Mouse (Mus musculus) lung, embryonic 14.5 days (tissue): ENCODE data around the gene Trim56. TPM values are rescaled to one million over a fixed set of nuclear protein-coding genes. Genes with fewer than 3 reads are reported as not detected.
A peak's percentile ranks its signal among the peaks of the same experiment; 100 is the strongest.

ENCODE experiments used
- ATAC-seq: fragments of 200-750 bp; cut with Nextera tagmentation; 2 replicates; pipeline ENCODE4 v1.8.0; 2017; ENCODE audit warnings: mild to moderate bottlenecking, moderate TSS enrichment, moderate library complexity; ENCODE audit not compliant: insufficient read depth
- DNase-seq: peaks from one replicate; pipeline ENCODE4 v3.0.0-alpha.2; 2015
- H3K27ac ChIP-seq: fragments of 300-500 bp; sonication (generic); 2 replicates; pipeline ENCODE4 v1.5.1; 2014; ENCODE audit warnings: low read depth, mild to moderate bottlenecking, moderate library complexity
- H3K27me3 ChIP-seq: fragments of 300-500 bp; sonication (generic); 2 replicates; pipeline ENCODE4 v1.6.1; 2014; ENCODE audit warnings: low read length, control low read depth; ENCODE audit not compliant: insufficient read depth
- H3K36me3 ChIP-seq: fragments of 300-500 bp; sonication (generic); 2 replicates; pipeline ENCODE4 v1.6.1; 2014; ENCODE audit warnings: control low read depth; ENCODE audit not compliant: insufficient read depth
- H3K4me1 ChIP-seq: fragments of 300-500 bp; sonication (generic); 2 replicates; pipeline ENCODE4 v1.6.1; 2014; ENCODE audit warnings: antibody characterized with exemption, control low read depth; ENCODE audit not compliant: insufficient read depth
- H3K4me2 ChIP-seq: fragments of 300-500 bp; sonication (generic); 2 replicates; pipeline ENCODE4 v1.6.1; 2014; ENCODE audit warnings: mild to moderate bottlenecking
- H3K4me3 ChIP-seq: fragments of 300-500 bp; sonication (generic); 2 replicates; pipeline ENCODE4 v1.5.1; 2014; ENCODE audit warnings: low read depth, low read length
- H3K9ac ChIP-seq: fragments of 300-500 bp; sonication (generic); 2 replicates; pipeline ENCODE4 v1.6.1; 2014
- H3K9me3 ChIP-seq: fragments of 300-500 bp; sonication (generic); 2 replicates; pipeline ENCODE4 v1.6.1; 2016; ENCODE audit warnings: low read depth, low read length, control low read depth
- CTCF ChIP-seq: IDR thresholded peaks from 2 replicates; pipeline ENCODE4 v1.5.1; 2016; ENCODE audit warnings: antibody characterized with exemption, low read depth
- WGBS: fragments of 180-500 bp; shearing (Covaris S2); extraction: QIAGEN DNeasy Blood & Tissue Kit; methylation state at CpG from one replicate; pipeline ENCODE4 v1.1.7; 2014; 5-methylcytosine and 5-hydroxymethylcytosine counted together
- polyA plus RNA-seq: library from polyadenylated mRNA; unstranded; fragments of >200 nt; fragmentation: Nextera tagmentation; extraction: Ambion mirVana; gene quantifications from 2 replicates; pipeline ENCODE4 v1.2.1, GENCODE M21; 2014

The Trim56 gene
- polyA plus RNA-seq, 1 experiment from 2014 or later = 11.8 TPM

- H3K27me3 ChIP-seq = no peaks in the 10 kb centered on the region
- TF ChIP-seq CTCF = no peak
- H3K4me2 ChIP-seq = no peak overlapping the region
- H3K4me1 ChIP-seq = no peaks in the 10 kb centered on the region
- no peak overlapping the region for H3K9ac ChIP-seq
- no peak for DNase-seq
- H3K4me3 ChIP-seq = no peak overlapping the region
- ATAC-seq = no peak
- H3K27ac ChIP-seq = no peak overlapping the region
- 79% methylated on average over 8 of the region's 8 CpGs for WGBS
- H3K36me3 ChIP-seq = peaks cover 3% of the 10 kb centered on the region; the same call in 1 of the 2 replicates
- H3K9me3 ChIP-seq = no peaks in the 10 kb centered on the region
Measured at GRCm38 (mm10) chr5:137107670-137108069, 8.3 kb downstream of the Trim56 start.

DNA sequence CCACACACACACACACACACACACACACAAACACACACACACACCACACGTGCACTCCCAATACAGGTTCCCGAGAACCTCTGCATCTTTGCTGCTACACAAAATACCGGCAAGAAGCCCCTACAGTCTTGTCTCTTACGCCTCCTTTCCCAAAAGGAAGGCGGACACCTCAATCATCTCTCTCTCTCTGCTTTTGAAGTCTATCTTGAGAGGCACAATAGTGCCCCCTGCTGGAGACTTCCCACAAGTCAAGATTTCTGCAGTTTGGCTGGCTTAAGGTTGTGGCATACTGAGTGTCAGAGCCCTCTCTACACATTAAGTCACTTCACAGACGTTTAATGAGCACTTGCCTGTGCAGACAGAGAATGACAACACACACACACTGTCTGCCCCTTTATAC, 9.0 kb downstream of the Trim56 start:
- no peak overlapping the region for H3K9ac ChIP-seq
- H3K27me3 ChIP-seq = no peaks in the 10 kb centered on the region
- no peak overlapping the region for H3K4me2 ChIP-seq
- no peak overlapping the region for H3K27ac ChIP-seq
- no peak overlapping the region for H3K4me3 ChIP-seq
- TF ChIP-seq CTCF = peak; percentile 92
- WGBS = 5% methylated on average over 6 of the region's 6 CpGs
- H3K36me3 ChIP-seq = no peaks in the 10 kb centered on the region
- no peaks in the 10 kb centered on the region for H3K4me1 ChIP-seq
- no peaks in the 10 kb centered on the region for H3K9me3 ChIP-seq
- ATAC-seq (peak; percentile 40; the same call in 1 of the 2 replicates), DNase-seq (peak; percentile 96)

DNA sequence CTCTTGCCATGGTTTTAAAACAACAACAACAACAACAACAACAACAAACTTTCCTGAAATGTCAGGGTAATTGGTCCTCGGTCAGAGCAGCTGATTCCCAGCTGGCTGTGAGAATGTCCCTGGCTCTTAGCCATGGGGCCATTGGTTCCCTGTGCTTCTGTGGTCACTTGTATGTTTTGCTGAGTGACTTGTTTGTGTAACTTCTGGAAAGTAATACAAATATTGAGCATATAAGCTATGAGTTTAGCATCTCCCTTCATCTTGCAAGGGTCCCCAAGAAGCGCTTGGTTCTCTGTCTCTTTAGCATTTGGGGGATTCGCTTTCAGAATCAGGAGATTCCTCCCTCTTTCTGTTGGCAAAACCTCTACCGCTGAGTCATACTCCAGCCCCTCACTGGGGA, 9.6 kb downstream of the Trim56 start:
- H3K4me2 ChIP-seq = no peak overlapping the region
- H3K27me3 ChIP-seq = no peaks in the 10 kb centered on the region
- DNase-seq (peak; percentile 54), ATAC-seq (no peak)
- no peaks in the 10 kb centered on the region for H3K9me3 ChIP-seq
- H3K4me1 ChIP-seq = no peaks in the 10 kb centered on the region
- no peak for TF ChIP-seq CTCF
- no peaks in the 10 kb centered on the region for H3K36me3 ChIP-seq
- 63% methylated on average over 4 of the region's 4 CpGs for WGBS
- H3K4me3 ChIP-seq = no peak overlapping the region
- H3K9ac ChIP-seq = no peak overlapping the region
- H3K27ac ChIP-seq = no peak overlapping the region

DNA sequence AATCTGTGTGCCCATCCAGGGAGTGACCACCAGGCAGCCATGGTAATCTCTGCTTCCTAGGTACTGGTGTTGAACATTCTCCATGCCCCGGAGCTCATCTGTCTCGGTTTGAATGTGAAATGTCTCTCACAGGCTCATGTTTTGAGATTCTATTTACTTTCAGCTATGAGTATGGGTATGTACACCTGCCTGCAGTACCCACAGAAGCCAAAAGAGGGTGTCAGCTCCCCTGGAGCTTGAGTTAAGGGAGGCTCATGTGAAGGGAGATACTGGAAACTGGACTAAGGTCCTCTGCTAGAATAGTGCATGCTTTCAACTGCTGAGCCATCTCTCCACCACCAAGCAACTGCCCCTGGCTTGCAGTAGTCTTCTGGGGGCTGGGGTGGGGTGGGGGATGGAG, 12.0 kb downstream of the Trim56 start:
- 83% methylated on average over 2 of the region's 2 CpGs for whole genome bisulfite sequencing
- ATAC-seq (no peak), DNase-seq (no peak)
- no peaks in the 10 kb centered on the region for H3K27me3 ChIP-seq
- H3K4me2 ChIP-seq = no peak overlapping the region
- no peak overlapping the region for H3K4me3 ChIP-seq
- no peak overlapping the region for H3K9ac ChIP-seq
- no peaks in the 10 kb centered on the region for H3K4me1 ChIP-seq
- no peak for TF ChIP-seq CTCF
- no peaks in the 10 kb centered on the region for H3K36me3 ChIP-seq
- H3K9me3 ChIP-seq = no peaks in the 10 kb centered on the region
- no peak overlapping the region; the same call in 1 of the 2 replicates for H3K27ac ChIP-seq

- DNase-seq = peak; percentile 34
- WGBS = 61% methylated on average over 28 of the region's 28 CpGs
- peak overlapping the region; percentile 42; the same call in 1 of the 2 replicates for H3K27ac ChIP-seq
- ATAC-seq = peak; percentile 64
- no peaks in the 10 kb centered on the region for H3K27me3 ChIP-seq
- no peaks in the 10 kb centered on the region for H3K9me3 ChIP-seq
- no peak overlapping the region for H3K4me3 ChIP-seq
- no peak overlapping the region for H3K9ac ChIP-seq
- H3K4me2 ChIP-seq = no peak overlapping the region
- H3K4me1 ChIP-seq = no peaks in the 10 kb centered on the region
- no peaks in the 10 kb centered on the region for H3K36me3 ChIP-seq
- TF ChIP-seq CTCF = no peak
Measured at GRCm38 (mm10) chr5:137102575-137103522, 13.2 kb downstream of the Trim56 start.

DNA sequence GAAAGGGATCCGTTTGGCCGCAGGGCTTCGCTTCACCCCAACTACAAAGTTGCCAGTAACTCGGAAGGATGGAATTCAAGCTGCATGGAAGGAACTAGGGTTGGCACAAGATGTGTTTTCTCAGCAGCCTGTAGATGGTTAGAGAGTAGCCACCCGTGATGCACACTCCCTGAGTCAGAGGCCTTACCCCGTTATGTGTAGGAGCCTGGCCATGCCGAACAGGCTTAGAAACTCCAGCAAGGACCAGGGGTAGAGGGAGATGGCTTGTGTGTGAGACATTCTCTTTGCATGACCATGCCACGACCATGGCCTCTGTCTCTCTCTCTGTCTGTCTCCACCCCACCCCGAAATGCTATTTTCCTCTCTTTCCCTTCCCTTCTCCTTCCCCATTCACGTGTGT, 13.9 kb downstream of the Trim56 start:
- no peaks in the 10 kb centered on the region for H3K36me3 ChIP-seq
- no peak overlapping the region for H3K4me3 ChIP-seq
- DNase-seq = no peak
- no peaks in the 10 kb centered on the region for H3K27me3 ChIP-seq
- no peak overlapping the region for H3K9ac ChIP-seq
- H3K4me2 ChIP-seq = no peak overlapping the region
- ATAC-seq = no peak
- TF ChIP-seq CTCF = no peak
- H3K9me3 ChIP-seq = no peaks in the 10 kb centered on the region
- no peaks in the 10 kb centered on the region for H3K4me1 ChIP-seq
- H3K27ac ChIP-seq = no peak overlapping the region
- 76% methylated on average over 10 of the region's 10 CpGs for WGBS

GRCm38 (mm10) chr5:137100660-137101059, 15.3 kb downstream of the Trim56 start:
- H3K4me1 ChIP-seq = no peaks in the 10 kb centered on the region
- no peak for ATAC-seq
- no peaks in the 10 kb centered on the region for H3K27me3 ChIP-seq
- no peak overlapping the region for H3K4me3 ChIP-seq
- WGBS = 41% methylated on average over 4 of the region's 4 CpGs
- H3K9ac ChIP-seq = no peak overlapping the region
- H3K9me3 ChIP-seq = no peaks in the 10 kb centered on the region
- no peak for DNase-seq
- no peaks in the 10 kb centered on the region for H3K36me3 ChIP-seq
- H3K4me2 ChIP-seq = no peak overlapping the region
- H3K27ac ChIP-seq = no peak overlapping the region
- TF ChIP-seq CTCF = no peak
